Mouse (Mus musculus): ENCODE data around the gene Camk2n2.
"Not testable (repeated sequence)": the region's sequence is repeated elsewhere in the genome, so short reads cannot be mapped to it uniquely, and the experiment has no call there.

Gene Camk2n2

GRCm38 (mm10) chr16:20621191-20621990 lies at the start of gene Camk2n2:
Gene Camk2n2 (minus strand): TSS chr16:20621287.
- no peak for DNase-seq (ENCODE audit: low read depth, low spot score)

GRCm38 (mm10) chr16:20670291-20670690 lies 49.2 kb upstream of the Camk2n2 start:
- DNase-seq (ENCODE audit: low read depth, low spot score) = no peak

DNA sequence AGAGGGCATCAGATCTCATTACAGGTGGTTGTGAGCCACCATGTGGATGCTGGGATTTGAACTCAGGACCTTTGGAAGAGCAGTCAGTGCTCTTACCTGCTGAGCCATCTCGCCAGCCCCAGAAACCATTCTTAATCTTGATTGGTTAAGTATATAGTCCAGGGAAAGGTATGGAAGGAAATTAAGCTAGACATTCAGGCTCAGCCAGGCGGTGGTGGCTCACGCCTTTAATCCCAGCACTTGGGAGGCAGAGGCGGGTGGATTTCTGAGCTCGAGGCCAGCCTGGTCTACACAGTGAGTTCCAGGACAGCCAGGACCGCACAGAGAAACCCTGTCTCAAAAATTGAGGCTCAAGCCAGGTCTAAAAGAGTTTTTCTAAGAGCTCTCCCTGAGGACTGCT lies 46.9 kb upstream of the Camk2n2 start, which contains the start of gene Eif4g1:
Gene Eif4g1, plus strand, starts transcription at position 301 of the 400 bp plus-strand sequence.
- DNase-seq (ENCODE audit: low read depth, low spot score) = not testable (repeated sequence)

GRCm38 (mm10) chr16:20657661-20658060 lies 36.6 kb upstream of the Camk2n2 start:
- no peak for DNase-seq (ENCODE audit: low read depth, low spot score)

- no peak for DNase-seq (ENCODE audit: low read depth, low spot score)
These were observed 32.2 kb upstream of the Camk2n2 start for GRCm38 (mm10) chr16:20653315-20653714.

DNA sequence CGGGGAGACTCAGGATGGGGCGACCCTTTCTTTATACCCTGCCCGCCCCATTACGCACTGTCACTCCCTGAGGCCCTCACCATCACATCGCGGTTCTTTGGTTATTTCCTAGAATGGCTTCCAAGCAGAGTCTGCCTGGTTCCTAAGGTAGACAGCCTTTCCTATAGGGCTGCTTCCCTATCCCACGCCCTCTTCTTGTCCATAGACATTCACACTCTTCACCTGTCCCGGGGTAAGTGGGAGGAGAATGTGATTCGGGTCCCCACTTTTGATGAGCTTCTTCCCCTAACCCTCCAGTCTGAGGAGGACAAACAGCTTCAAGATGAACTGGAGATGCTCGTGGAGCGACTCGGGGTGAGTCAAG lies 30.8 kb upstream of the Camk2n2 start:
- no peak for DNase-seq (ENCODE audit: low read depth, low spot score)

- DNase-seq (ENCODE audit: low read depth, low spot score) = peak; percentile 92
These were observed 30.2 kb upstream of the Camk2n2 start, which contains the start of gene Psmd2 for GRCm38 (mm10) chr16:20651076-20651946. Gene Psmd2 (plus strand): TSS chr16:20651652.

DNA sequence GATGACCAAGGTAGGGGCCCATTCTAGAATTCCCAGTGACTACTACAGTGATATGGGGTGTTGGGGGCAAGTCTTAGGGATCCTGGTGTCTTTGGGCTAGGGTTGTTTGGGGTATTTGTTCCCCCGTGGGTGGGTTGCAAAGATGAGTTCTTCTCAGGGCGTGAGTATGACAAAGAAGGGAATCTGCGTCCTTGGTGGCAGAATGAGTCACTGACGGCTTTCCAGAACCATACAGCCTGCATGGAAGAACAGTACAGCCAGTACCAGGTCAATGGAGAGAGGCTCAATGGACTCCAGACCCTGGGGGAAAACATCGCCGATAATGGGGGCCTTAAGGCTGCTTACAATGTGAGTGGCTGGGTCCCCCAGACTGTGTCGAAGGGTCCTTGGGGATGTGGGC lies 22.8 kb upstream of the Camk2n2 start:
- DNase-seq (ENCODE audit: low read depth, low spot score) = no peak

- no peak for DNase-seq (ENCODE audit: low read depth, low spot score)
These were observed 21.1 kb upstream of the Camk2n2 start for GRCm38 (mm10) chr16:20642161-20642560.

DNA sequence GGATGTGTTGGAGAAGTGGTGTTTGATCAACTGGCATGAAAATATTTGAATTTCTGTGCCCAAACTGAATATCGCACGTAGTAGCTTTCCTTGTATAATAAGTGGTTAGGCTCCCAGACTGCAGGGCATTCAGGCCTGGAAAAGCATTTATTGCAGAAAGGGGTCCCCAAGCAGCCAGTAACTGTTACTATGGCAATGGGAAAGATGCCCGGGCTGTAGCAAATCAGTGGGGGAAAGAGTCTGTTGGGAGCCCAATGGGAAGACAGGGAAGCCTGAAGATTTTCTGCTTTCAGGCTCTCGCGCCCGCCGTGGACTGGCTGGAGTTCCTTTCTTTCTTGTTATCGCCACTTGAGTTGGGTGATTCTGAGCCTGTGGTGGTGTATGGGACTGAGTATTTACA lies 17.3 kb upstream of the Camk2n2 start:
- DNase-seq (ENCODE audit: low read depth, low spot score) = no peak

DNA sequence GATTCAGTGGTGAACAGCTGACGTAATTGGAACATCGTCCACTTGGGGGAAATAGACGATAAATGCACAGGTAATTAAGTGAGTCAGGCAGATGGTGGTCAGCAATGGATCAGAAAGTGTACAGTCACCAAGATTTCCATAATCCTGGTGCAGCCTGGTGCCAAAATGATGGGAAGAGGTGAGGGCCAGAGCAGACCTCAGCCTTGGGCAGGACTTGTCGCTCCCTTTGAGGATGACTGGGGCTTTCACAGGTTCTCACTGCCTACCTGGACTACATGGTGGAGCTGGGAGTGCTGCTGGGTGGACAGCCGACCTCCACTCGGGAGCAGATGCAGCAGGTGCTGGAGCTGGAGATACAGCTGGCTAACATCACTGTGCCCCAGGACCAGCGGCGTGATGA lies 16.3 kb upstream of the Camk2n2 start:
- no peak for DNase-seq (ENCODE audit: low read depth, low spot score)

DNA sequence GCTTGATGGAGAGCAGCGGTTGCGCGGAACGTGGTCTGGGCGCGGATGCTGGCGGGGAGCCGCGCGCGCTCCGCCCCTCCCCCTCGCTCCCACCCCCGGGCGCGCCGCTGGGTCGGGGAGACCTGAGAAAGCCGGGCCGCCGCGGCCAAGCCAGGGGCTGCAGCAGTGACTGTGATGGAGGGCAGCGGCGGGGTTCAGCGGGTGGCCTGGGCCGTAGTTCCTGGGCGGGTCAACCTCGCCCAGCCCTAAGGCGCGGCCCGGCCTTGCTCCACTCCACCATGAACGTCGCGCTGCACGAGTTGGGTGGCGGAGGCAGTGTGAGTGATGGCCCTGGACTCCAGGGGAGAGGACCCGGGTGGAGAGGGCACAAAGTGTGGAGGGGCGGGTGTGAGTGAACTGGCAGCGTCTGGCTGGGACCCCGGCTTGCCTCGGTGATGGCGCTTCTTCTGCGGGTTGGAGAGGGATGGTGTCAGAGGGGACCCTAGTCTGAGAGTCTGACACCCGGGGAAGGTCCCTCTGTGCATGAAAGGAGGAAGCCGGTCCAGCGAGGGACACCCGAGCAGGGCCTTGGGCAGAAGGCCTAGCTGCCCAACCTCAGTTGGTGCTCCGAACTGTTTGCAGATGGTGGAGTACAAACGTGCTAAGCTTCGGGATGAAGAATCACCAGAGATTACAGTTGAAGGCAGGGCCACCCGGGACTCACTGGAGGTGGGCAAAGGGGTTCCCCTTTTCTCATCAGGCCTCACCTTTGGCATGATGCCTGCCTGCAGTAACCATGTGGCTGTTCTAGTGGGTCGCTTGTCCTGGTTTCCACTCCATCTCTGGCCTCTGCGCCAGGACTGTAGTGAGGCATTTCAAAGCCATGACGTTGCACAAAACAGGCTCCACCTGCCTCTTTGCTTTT lies 8.9 kb upstream of the Camk2n2 start, which contains the start of gene Ece2:
Gene Ece2, plus strand, starts transcription at position 98 of the 904 bp plus-strand sequence.
- DNase-seq (ENCODE audit: low read depth, low spot score) = no peak

- no peak for DNase-seq (ENCODE audit: low read depth, low spot score)
These were observed 7.8 kb upstream of the Camk2n2 start for GRCm38 (mm10) chr16:20628871-20629391.

DNA sequence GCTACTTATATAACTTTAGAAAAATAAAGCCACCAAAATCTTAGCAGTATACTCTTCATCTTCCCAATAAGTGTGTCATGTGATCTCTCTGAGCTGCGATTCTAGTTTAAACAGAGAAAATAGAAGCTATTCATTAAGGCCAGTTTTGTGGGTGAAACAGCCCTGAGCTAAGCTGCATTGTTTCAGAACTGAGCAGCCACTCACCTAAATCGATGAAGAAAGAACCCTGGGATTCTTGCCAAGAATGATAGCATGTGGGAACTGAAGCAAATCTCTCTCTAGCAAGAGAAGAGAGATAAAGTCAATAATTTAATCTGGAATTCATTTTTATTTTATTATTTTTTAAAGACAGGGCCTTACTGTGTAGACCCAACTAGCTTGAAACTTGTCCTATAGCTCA lies 2.1 kb upstream of the Camk2n2 start:
- DNase-seq (ENCODE audit: low read depth, low spot score) = no peak

- DNase-seq (ENCODE audit: low read depth, low spot score) = no peak
These were observed 1.1 kb upstream of the Camk2n2 start for GRCm38 (mm10) chr16:20621991-20622685.

GRCm38 (mm10) chr16:20620751-20621190 lies 316 bp downstream of the Camk2n2 start:
- no peak for DNase-seq (ENCODE audit: low read depth, low spot score)

GRCm38 (mm10) chr16:20620399-20620735 lies 720 bp downstream of the Camk2n2 start:
- DNase-seq (ENCODE audit: low read depth, low spot score) = no peak

GRCm38 (mm10) chr16:20619541-20620398 lies 1.3 kb downstream of the Camk2n2 start:
- no peak for DNase-seq (ENCODE audit: low read depth, low spot score)

DNA sequence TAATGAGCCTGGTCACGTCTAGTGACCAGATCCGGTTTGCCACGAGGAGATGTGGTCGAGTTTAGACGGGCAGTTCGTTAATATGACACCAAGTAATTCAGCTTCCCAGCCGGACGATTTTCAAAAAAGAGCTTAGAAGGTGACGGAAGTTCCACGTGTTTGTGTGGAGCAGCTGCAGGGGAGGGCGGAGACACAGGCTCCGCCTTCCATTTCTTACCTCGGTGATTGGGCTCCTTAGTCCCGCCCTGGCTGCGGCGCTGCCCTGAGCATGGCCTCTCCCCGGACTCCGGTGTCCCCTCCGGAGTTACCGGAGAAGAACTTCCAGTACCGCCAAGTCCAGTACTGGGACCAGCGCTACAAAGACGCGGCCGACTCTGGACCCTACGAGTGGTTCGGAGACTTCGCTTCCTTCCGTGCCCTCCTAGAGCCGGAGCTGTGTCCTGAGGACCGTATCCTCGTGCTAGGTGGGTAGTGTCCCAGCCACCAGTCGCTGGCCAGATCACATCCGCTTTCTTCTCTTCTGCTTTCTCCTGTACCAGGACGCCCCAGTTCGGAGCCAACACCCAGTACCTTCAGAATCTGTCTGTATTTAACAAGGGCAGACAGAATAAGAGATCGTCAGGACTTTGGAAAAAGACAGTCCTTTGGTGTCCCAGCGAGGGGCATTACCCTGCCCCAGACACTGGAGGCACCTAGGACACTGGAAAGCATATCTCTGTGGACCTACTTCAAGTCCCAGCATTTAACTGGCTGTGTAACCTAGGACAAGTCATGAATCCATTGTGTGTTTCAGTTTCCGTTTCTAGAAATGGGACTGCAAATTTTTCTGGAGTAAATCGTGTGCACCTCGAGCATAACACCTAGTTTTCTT lies 9.5 kb downstream of the Camk2n2 start, which contains the start of the genes Eef1akmt4, Gm49333 and Alg3:
Gene Eef1akmt4, plus strand, starts transcription at position 237 of the 871 bp plus-strand sequence.
Gene Gm49333, plus strand, starts transcription at position 254 of the 871 bp plus-strand sequence.
Gene Alg3, minus strand, starts transcription at position 379 of the 871 bp plus-strand sequence.
- peak; percentile 69 for DNase-seq (ENCODE audit: low read depth, low spot score)
